Mouse (Mus musculus) T-helper 17 cell (primary cell): ENCODE data around the gene Ppfibp2.

ENCODE experiments used
- in situ Hi-C, 2 experiments: fragments of 300-600 bp; cut with MboI, MseI; formaldehyde crosslinking; loops; 1 replicate in 1 of 2; 2 replicates in 1 of 2; pipeline ENCODE4 v1.15.1; 2025; ENCODE audit warnings: high pct_unique_total_duplicates in 2 of 2

The Ppfibp2 gene

DNA sequence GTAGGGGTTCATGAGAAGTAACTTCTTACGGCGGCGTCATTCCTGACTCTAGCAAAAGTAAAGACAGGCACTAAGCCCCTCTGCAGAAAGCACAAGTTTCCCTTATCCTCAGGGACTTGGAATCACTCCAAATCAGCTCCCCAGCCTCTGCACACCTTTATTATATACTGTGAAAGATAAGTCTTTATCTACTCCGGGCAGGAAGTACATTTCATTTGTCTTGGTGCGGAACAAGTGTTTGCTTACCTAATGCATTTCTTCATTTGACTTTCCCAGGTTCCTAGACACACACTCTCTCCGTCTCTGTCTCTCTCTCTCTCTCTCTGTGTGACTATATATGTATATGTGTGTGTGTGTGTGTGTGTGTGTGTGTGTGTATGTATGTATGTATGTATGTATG lies 68.6 kb downstream of the Ppfibp2 start:
- in situ Hi-C loops: loop anchor here (5.0 kb wide), 3 partner anchors 44 to 84 kb away; no protein-coding TSS in a partner anchor

DNA sequence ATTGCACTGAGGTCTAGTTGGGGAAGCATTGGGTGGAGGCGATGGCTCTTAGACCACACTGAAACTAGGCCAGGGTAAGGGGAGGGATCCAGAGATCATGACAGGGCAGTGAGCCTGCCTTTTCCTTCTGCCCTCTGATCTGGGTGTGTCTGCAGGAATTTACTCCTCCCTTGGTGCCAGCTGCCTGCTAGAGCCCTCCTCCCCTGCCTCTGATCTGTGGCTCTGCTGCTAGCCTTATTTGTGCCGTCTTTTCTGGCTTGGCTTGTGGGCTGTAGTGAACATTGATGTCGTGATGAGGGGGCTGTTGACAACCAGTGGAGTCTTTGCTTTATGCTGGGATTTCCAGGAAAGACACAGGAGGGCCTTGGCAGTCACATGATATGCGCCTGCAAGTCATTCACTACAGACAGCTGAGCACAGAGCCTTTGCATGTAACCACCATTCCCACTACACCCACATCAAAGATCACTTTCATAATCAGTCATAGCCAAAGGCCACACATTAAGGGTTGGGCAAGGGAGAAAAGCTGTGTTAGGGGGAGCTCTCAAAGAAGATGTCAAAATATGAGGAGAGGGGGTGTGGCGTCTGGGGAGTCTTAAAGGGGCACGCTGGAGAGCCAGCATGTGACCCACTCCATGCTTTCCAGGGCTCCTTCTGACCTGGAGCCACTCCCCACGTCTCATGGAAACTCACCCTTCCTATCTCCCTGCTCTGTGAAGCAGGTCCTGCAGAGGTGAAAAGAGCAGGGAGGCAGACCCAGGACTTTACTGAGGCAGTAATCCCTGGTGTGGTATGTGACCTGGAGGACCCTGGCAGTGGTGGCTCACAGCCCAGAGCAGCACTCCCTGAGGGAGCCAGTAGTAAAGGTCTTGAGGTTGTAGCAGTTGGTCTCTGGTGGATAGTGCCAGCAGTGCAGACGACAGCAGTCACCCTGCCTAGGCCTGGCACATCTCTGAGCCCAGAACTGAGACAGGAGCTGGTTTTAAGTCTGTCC lies 69.4 kb downstream of the Ppfibp2 start:
- in situ Hi-C loops: loop anchor here (5.0 kb wide), 3 partner anchors 43 to 83 kb away; no protein-coding TSS in a partner anchor

DNA sequence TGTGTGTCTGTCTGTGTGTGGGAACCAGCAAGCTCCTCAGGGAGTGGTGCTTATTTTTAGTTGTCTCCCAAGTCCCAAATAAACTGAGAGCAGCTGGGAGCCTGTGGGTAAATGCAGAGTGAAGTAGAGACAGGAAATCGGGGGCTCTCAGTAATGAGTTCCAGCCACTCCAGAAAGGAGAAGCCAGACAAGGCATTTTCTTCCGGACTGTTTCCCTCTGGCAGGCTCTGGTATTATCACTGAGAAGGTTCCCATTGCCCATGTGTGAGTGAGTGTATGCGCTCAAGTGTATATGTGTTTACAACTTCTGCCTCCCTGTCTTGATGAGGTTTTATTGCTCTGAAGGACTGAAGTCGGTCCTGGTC lies 70.2 kb downstream of the Ppfibp2 start:
- in situ Hi-C loops: no loop called here

DNA sequence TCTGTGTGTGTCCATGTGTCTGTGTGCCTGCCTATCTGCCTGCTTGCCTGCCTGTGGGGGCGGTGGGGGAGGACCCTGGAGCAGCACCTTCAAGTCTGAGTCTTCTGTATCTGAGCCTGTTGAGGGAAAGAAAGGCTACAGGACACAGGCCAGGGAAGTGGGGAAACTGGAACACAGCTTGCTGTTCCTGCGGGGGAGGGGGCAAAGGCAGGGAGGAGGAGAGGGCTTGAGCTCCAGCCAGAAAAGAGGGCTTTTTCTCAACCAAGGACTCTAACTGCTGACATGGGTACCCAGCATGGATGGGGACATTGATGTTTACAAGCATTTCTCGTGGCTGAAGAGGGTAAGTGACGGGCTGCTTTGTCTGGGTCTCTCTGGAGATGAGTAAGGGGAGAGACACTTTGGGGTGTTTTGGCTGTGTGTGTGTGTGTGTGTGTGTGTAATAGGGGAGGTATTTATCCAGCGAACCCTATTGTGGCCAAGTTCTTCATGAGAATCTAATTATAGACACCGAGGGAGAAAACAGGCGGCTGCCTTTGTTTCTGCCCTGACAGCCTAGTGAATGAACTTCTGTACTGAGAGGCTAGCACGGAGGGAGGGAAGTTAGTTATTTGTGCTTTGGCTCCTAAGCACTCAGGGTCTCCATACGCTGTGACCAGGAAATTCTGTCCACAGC lies 70.7 kb downstream of the Ppfibp2 start:
- in situ Hi-C loops: no loop called here

DNA sequence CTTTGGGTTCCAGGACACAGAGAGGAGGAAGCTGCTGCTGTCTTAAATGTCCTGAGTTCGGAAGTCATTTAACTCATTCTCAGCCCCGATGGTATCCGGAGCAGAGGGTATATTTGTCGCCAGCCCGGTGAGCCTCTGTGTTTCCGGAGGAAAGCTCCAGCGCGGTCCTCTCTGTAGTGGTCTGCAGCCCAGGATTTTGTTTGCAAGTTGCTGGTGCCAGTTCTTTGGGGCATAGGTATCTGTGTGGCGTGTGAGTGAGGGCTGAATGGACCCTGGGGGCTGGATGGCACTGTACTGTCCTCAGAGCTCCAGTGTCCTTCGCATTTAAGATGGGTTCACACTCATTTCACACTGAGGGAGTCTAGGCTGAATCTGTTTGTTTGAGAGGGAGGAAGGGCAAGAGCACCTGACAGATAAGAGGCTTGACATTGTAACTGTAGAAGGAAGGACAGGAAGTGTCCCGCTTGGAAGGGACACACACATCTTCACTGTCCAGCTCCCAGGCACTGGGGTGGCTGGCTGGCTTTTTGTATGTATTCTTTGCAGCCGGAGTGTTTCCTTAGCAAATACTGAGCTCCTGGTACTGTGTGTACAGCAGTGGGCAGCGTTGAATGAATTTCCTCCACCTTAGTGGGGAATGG lies 71.4 kb downstream of the Ppfibp2 start:
- in situ Hi-C loops: no loop called here

DNA sequence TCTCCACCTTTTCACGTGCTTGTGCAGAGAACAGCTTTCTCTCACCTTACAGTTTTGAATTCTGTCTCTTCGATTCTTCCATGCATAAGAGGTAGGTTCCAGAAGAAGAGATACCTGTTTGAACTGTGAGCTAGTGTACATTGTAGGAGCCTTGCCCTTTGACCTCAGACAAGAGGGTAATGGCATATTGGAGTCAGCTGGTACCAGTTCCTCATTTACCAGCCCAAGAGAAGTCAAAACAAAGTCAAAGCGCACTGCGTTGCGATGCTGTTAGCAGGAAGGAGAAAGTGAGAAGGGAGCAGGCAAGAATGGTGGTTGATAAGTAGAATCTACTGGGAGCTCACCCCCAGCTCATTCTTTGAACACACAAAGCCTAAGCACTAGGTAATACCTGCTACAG lies 73.5 kb downstream of the Ppfibp2 start:
- in situ Hi-C loops: no loop called here

DNA sequence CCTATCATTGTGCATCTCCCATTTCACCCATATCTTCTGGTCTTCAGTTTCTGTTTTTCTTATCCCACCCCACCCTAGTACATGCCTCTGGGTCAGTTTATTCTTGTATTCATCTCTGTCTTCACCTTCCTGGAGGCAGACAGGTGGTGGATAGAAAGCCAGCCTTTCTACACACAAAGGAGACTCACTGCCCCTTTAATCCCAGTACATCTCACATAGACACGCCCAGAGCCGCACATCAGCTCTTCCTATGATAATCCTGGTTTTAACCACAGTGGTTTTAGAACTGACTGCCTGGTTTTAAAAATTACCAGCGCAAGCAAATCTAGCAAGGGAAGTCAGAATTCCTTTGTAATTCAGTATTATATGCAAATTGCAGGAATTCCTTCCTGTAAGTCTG lies 80.2 kb downstream of the Ppfibp2 start:
- in situ Hi-C loops: loop anchor here in 1 of 2 experiments (25.0 kb wide), 1 partner anchor 1038 kb away; no protein-coding TSS in a partner anchor

DNA sequence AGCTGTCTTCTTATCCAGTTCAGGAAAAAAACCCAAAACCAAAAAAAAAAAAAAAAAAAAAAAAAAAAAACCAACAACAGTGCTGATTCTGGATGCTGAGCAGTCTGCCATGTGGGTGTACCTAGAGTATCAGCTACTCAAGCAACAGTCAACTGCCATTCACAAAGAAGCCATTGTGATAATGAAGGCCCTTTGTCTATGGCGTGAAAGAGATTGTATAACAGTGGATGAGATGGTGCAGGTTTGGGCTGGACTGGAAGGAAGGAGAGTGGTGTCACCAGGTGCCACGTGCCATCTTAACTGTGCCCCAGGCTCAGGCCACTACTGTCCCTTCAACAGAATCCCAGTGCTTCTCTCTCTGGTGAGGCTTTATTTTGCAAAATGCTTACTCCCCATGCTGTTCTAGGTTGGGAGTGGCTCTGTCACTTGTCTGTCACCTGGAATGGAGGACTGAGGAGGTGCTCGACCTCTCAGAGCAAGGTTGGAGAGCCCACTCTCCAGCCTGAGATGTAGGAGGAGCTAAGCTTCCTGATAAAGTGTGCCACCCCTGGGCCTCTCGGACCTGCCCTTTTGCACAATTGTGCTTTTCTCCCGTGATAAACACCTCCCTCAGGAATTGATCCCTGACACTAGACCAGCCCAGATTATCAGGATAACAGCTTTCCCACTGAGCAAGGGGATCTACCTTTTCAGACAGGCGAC lies 85.3 kb downstream of the Ppfibp2 start:
- in situ Hi-C loops: loop anchor here in 1 of 2 experiments (25.0 kb wide), 1 partner anchor 1043 kb away; no protein-coding TSS in a partner anchor

DNA sequence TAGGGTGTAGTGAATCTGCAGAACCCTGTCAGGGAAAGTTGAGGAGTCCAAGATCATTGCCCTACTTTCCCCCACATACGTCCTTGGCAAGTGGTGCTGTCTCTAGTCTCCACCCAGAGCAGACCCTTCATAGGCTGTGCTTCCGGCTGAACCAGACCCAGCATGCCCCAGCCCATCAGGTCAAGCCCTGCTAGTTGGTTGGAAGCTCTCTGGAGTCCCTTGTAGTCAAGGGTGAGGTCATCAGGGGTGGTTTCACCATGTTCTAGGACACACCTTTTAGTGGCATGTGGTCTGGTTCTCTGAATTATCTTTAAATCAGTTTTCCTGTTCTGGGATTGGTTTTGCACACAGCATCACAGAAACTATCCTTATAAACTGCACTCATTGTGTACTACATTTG lies 86.3 kb downstream of the Ppfibp2 start:
- in situ Hi-C loops: loop anchor here in 1 of 2 experiments (25.0 kb wide), 1 partner anchor 1044 kb away; no protein-coding TSS in a partner anchor

DNA sequence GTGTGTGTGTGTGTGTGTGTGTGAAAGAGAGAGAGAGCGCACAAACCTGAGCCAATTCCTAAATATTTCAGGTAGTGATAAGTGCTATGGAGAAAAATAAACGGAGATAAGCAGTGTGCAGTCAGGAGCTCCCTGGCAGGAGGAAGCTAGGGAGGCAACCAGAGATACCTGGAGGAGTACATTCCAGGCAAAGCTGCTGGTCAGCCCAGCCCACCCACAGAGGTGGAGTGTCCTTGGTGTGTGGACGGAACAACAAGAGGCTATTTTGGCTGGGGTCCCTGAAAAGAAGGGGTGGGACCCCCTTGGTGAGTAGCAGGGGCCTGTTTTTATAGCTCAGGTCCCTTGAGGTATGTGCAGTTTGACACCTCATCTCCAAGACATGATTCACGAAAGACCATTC lies 88.2 kb downstream of the Ppfibp2 start:
- in situ Hi-C loops: loop anchor here in 1 of 2 experiments (25.0 kb wide), 1 partner anchor 1046 kb away; no protein-coding TSS in a partner anchor

DNA sequence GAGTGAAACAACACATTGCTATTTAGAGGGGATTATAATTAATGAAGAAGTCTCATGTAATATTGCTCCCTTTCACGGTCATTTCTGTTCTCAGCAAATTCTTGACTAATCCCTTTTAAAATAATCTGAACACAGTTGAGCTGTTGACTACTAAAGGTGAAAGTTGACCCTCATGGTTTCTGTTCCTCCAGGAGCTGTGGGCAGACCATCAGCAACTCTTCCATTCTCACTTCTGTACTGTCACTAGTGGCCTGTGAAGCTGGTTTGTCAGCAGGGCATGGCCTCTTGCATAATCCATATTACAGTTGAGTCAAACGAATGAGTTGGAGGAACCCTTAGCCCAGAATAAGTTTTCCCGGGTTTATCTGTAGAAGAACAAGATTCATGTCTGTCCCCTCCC lies 88.6 kb downstream of the Ppfibp2 start:
- in situ Hi-C loops: loop anchor here in 1 of 2 experiments (25.0 kb wide), 1 partner anchor 1046 kb away; no protein-coding TSS in a partner anchor

DNA sequence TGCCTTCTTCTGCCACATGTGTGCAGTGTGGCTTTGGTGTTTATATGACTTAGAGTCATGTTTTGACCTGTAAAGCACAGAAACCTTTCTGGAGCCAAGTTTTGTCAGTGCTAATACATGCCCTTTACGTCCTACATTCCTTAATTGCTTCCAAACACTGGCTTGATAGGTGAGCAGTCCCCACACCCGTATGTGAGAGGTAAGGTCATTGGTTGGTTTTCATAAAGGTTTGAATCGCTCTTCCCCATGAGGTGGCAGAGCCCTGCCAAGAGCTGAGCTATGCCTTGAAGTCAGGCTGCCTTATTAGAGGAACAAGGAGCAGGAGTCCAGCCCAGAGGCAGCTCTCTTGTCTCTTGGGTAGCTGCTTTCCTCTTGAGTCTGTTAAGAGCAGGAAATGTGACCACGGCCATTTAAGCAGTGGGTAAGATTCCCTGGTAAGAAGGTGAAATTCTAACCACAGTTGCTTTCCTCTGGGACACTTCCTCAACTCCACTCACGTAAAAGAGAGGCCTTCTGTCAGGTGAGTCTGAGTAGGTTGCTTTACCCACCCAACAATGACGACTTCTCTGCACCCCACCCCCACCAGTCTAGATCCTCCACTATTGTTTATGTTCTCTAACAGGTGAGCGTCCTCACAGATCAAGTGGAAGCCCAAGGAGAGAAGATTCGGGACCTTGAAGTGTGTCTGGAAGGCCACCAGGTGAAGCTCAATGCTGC lies 90.4 kb downstream of the Ppfibp2 start:
- in situ Hi-C loops: loop anchor here in 1 of 2 experiments (25.0 kb wide), 1 partner anchor 1048 kb away; no protein-coding TSS in a partner anchor

DNA sequence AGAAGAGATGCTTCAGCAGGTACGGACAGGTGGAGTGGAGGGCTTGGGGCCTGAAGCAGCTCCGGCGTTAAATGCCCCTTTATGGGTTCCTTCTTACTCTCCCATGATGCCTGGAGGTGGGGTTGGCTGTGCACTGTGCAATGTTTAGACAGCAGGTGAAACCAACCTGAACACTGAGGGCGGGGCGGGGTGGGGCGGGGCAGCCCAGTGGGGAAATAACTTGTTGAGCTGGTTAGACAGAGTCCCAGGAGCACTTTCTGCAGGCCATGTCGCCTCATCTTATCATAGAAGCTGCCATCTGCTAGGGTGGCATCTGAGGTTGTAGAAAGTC lies 90.9 kb downstream of the Ppfibp2 start:
- in situ Hi-C loops: loop anchor here in 1 of 2 experiments (25.0 kb wide), 1 partner anchor 1049 kb away; no protein-coding TSS in a partner anchor

DNA sequence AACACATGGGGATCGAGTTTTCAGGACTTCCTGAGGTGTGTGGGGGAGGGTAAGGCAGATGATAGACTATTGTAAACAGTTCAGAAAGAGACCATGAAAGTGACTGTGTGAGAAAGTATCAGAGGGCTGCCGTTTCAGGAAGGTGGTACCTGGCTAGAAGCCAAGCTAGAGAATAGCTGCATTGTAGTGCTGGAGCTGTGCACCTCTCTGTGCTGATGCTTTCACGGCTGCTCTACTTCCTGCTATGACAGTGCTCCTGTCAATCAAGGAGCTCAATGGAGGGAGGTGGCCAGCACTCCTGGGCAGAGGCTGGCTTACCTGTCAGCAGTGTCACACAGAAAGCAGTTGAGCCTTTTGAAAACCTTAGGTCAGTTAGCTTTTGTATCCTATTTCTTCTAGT lies 92.4 kb downstream of the Ppfibp2 start:
- in situ Hi-C loops: loop anchor here in 1 of 2 experiments (25.0 kb wide), 1 partner anchor 1050 kb away; no protein-coding TSS in a partner anchor

DNA sequence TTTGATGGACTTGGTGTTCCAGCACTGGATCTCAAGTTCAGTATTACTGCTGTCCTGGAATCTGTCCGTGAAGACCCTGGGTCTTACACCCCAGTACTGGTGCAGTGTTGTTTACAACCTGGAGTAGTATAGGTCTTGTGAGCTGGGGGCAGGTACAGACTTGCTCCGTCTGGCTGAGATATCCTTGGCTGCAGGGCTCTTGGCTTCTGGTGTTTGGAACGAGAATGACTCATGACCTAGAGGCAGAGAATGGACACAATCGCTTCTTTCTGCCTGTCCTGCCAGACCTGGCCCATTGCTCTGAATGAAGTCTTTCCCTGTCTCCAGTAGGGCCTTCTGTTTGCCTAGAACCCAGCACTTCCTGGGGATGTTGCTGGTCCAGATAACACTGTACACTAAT lies 93.0 kb downstream of the Ppfibp2 start:
- in situ Hi-C loops: loop anchor here in 1 of 2 experiments (25.0 kb wide), 1 partner anchor 1051 kb away; no protein-coding TSS in a partner anchor

DNA sequence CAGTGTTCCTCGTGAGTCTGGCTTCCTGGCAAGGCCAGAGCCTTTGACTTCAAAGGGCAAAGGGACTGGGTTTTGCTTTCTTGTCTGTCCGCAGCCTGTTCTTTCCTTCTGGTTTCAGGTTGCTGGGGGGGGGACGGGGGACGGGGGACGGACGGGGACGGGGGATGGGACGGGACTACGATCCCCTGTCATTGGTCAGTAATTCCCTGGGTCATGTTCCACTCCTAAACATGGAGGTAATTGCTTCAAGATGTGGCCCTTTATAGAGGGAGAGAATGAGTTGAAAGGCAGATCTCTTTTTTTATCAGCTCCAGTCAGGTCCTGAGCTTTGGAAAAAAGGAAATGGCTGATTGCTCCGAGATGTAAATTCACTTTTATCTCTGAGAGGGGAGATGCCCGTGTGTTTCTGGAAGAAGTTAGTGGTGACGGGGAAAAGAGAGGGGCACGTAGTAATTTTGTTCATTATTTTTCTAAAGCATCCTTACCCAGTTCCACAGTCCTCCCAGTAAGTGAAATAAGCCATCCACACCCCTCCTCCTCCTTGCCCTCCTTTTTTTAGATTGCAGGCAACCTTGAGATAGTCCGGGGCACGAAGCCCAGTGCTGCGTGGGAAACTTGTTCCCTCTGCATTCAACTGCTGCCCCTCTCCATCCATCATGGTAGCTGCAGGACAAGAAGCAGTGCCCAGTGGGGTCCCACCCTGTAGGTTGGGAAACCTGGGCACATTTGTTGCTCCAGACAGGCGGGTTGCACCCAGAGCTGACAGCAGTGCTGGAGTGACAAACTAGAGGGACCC lies 95.6 kb downstream of the Ppfibp2 start:
- in situ Hi-C loops: loop anchor here in 1 of 2 experiments (25.0 kb wide), 1 partner anchor 1053 kb away; no protein-coding TSS in a partner anchor

DNA sequence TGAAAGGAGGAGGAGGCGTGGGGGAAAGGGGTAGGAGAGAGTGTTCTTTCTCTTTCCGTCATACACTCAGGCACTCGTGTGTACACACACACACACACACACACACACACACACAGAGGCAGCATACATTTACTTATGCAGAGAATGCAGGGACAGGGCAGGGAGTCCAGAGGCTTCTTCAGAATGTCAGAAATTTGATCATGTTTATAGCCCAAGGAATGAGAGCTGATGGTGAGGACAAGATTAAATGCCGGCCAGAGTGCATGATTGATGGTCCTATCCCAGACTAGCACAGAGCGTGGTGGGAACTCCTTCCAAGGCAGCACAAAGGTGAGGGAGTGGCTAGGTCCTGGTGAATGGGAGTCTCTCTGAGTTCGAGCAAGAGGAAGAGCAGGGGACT lies 96.5 kb downstream of the Ppfibp2 start:
- in situ Hi-C loops: loop anchor here in 1 of 2 experiments (25.0 kb wide), 1 partner anchor 1054 kb away; no protein-coding TSS in a partner anchor

DNA sequence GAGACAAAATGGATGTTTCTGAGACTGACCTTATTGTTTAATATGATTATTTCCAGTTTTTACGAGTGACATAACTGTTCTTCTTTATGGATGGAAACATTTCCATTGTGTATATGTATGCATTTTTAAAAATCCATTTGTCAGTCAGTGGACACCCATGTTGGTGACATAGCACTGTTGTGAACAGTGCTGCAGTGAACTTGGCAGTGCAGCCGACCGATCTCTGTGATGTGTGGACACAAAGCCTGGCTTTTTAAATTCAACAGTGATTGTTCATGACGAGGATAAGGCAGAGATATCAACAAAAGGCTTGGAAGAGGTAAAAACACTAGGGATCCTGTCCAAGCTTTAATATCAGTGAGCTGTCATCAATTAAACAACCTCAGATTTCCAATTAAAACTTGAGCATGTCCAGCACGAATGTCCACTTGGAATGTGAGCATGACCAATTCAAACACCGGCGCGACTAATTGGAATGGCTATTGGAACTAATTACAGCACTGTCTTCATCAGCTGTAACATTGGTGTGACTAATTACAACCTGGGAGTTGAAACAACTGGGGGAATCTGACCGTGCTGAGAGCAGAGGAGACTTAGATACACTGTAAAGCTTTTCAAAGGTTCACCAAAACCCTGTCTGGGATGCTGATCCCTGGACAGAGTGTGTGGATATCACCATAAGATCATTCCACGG lies 99.4 kb downstream of the Ppfibp2 start:
- in situ Hi-C loops: loop anchor here in 1 of 2 experiments (25.0 kb wide), 1 partner anchor 1057 kb away; no protein-coding TSS in a partner anchor
